ENCODE assay signal across 9 mouse cellular contexts in genomic region chr2:94264631-94265098, GRCm38 (mm10).
DNase-seq lines count a peak whose midpoint lies in the region; ATAC-seq and TF ChIP-seq lines count a peak whose summit lies in the region.
"Had no signal": no experiment of that assay in that cellular context is flagged by ENCODE, and none has a peak within 500 bp of the region (broad histone marks: within the 10 kb centered on the region; RNA-seq: fewer than 3 reads in every experiment).

No protein-coding gene starts in this region.

- peaks cover 28% of the 10 kb centered on the region for H3K4me1 ChIP-seq in limb, embryonic 15.5 days
- H3K4me1 ChIP-seq in stomach, postnatal 0 days (replicated peaks; ENCODE audit: control insufficient read depth, insufficient read depth), result peaks cover 2% of the 10 kb centered on the region

- H3K9me3 ChIP-seq in limb, embryonic 15.5 days, result no peaks in the 10 kb centered on the region
- H3K9me3 ChIP-seq in stomach, postnatal 0 days (ENCODE audit: control insufficient read depth, low read length), result no peaks in the 10 kb centered on the region

- H3K36me3 ChIP-seq in limb, embryonic 15.5 days, result no peaks in the 10 kb centered on the region
- no peaks in the 10 kb centered on the region for H3K36me3 ChIP-seq in stomach, postnatal 0 days (ENCODE audit: control insufficient read depth, insufficient read depth, low read length)

- peak overlapping the region; percentile 58 for H3K4me2 ChIP-seq in limb, embryonic 15.5 days
- H3K4me2 ChIP-seq in stomach, postnatal 0 days (replicated peaks; ENCODE audit: low read depth), result peak overlapping the region; percentile 54

- no peak for TF ChIP-seq EP300 in stomach, postnatal 0 days (optimal IDR thresholded peaks at IDR 0.05)

- no peak overlapping the region for H3K9ac ChIP-seq in limb, embryonic 15.5 days
- H3K9ac ChIP-seq in stomach, postnatal 0 days (ENCODE audit: low read length), result no peak overlapping the region

- no peak for TF ChIP-seq CTCF in stomach, postnatal 0 days (IDR thresholded peaks at IDR 0.05; ENCODE audit: low read depth)

- WGBS in limb, embryonic 15.5 days, result 2% methylated on average over 12 of the region's 12 CpGs
- 2% methylated on average over 12 of the region's 12 CpGs for WGBS in stomach, postnatal 0 days

- ATAC-seq in limb, embryonic 15.5 days (ENCODE audit: insufficient number of reproducible peaks, low FRiP score, low TSS enrichment, low read depth), result no peak
- ATAC-seq in stomach, postnatal 0 days (ENCODE audit: low FRiP score, low TSS enrichment), result no peak; the same call in 1 of the 2 replicates

- H3K27me3 ChIP-seq in limb, embryonic 15.5 days, result peaks cover 21% of the 10 kb centered on the region
- no peaks in the 10 kb centered on the region for H3K27me3 ChIP-seq in stomach, postnatal 0 days (ENCODE audit: control insufficient read depth, insufficient read depth, low read length)

- peak; percentile 66 to 67 for DNase-seq in cerebellum, postnatal 10 days
- DNase-seq in cerebellum, postnatal 4 days (ENCODE audit: low spot score in 2 of 2), result no peak
- DNase-seq in right cerebral cortex, postnatal 10 days (ENCODE audit: low spot score in 2 of 2), result peak; percentile 69 to 76
- no peak for DNase-seq in right cerebral cortex, postnatal 36 days (ENCODE audit: low spot score in 2 of 2)
- no peak for DNase-seq in stomach, postnatal 0 days (ENCODE audit: low spot score)
- DNase-seq in layer of hippocampus, adult 18-20 months (ENCODE audit: low spot score in 2 of 2), result no peak
- no peak for DNase-seq in adrenal gland, adult 18-20 months (ENCODE audit: low spot score in 2 of 2)

- H3K27ac ChIP-seq in limb, embryonic 15.5 days, result no peak overlapping the region
- no peak overlapping the region for H3K27ac ChIP-seq in stomach, postnatal 0 days (replicated peaks)

- H3K4me3 ChIP-seq in limb, embryonic 15.5 days, result peak overlapping the region; percentile 32
- peak overlapping the region; percentile 23 for H3K4me3 ChIP-seq in stomach, postnatal 0 days (ENCODE audit: low read depth, low read length)
- H3K4me3 ChIP-seq: erythroblast, embryonic 14.5 days had no signal

Comparison
In these comparisons a context has a peak if more than half of its experiments do, and no peak if none do; other contexts are left out.
1. DNase-seq: peak in cerebellum, postnatal 10 days (2 of 2) and right cerebral cortex, postnatal 10 days (2 of 2); none in cerebellum, postnatal 4 days (0 of 2), right cerebral cortex, postnatal 36 days (0 of 2), stomach, postnatal 0 days (single experiment), layer of hippocampus, adult 18-20 months (0 of 2) and adrenal gland, adult 18-20 months (0 of 2).